Mouse (Mus musculus) MEL (cell line): ENCODE results near the gene Dnaja4. TPM values are rescaled to one million over a fixed set of nuclear protein-coding genes. Genes with fewer than 3 reads are reported as not detected.

Source experiments
- DNase-seq: peaks from one replicate; pipeline ENCODE4 v3.0.0; 2011; ENCODE audit warnings: low read depth, low spot score
- H3K27ac ChIP-seq: 2 replicates; pipeline ENCODE4 v1.5.1; 2012; ENCODE audit warnings: low read depth, mild to moderate bottlenecking, control low read depth, low read length, moderate library complexity; ENCODE audit not compliant: control insufficient read depth
- H3K27me3 ChIP-seq, 2 experiments: fragments of 150-350 bp in 1 of 2; sonication (generic) in 1 of 2; 2 replicates each; pipeline ENCODE4 v1.6.1; 2012; ENCODE audit warnings: low read length in 2 of 2, mild to moderate bottlenecking in 2 of 2, improper control_type of control experiment in 1 of 2, moderate library complexity in 1 of 2; ENCODE audit not compliant: insufficient read depth in 2 of 2, control insufficient read depth in 1 of 2
- H3K36me3 ChIP-seq, 2 experiments: 2 replicates each; pipeline ENCODE4 v1.6.1; 2012 to 2014; ENCODE audit warnings: low read length in 2 of 2, improper control_type of control experiment in 1 of 2, inconsistent platforms in 1 of 2, mild to moderate bottlenecking in 1 of 2; ENCODE audit not compliant: insufficient read depth in 2 of 2, control insufficient read depth in 1 of 2
- H3K4me1 ChIP-seq, 2 experiments: fragments of 150-350 bp in 1 of 2; sonication (generic) in 1 of 2; 2 replicates each; pipeline ENCODE4 v1.6.1; 2012; ENCODE audit warnings: low read length in 2 of 2, improper control_type of control experiment in 1 of 2, mild to moderate bottlenecking in 1 of 2; ENCODE audit not compliant: insufficient read depth in 2 of 2, control insufficient read depth in 1 of 2
- H3K4me3 ChIP-seq, 2 experiments: fragments of 150-350 bp in 1 of 2; sonication (generic) in 1 of 2; 2 replicates each; pipeline ENCODE4 v1.5.1; 2012; ENCODE audit warnings: low read depth in 2 of 2, low read length in 2 of 2, mild to moderate bottlenecking in 2 of 2, moderate library complexity in 2 of 2, control low read depth in 1 of 2, improper control_type of control experiment in 1 of 2; ENCODE audit not compliant: control insufficient read depth in 1 of 2, insufficient read depth in 1 of 2
- H3K79me2 ChIP-seq: 2 replicates; pipeline ENCODE4 v1.6.1; 2012; ENCODE audit warnings: mild to moderate bottlenecking, low read length, moderate library complexity; ENCODE audit not compliant: control insufficient read depth, poor library complexity, insufficient read depth
- H3K9ac ChIP-seq: 2 replicates; pipeline ENCODE4 v1.6.1; 2012; ENCODE audit warnings: low read depth, mild to moderate bottlenecking, control low read depth, low read length, moderate library complexity; ENCODE audit not compliant: control insufficient read depth, poor library complexity, severe bottlenecking
- H3K9me3 ChIP-seq: fragments of 150-350 bp; sonication (generic); replicated peaks from 2 replicates; pipeline ENCODE4 v1.6.1; 2012; ENCODE audit warnings: mild to moderate bottlenecking, low read length, improper control_type of control experiment, moderate library complexity; ENCODE audit not compliant: insufficient read depth
- EP300 ChIP-seq, 2 experiments: IDR thresholded peaks; 2 replicates each; pipeline ENCODE4 v1.6.1; 2011; ENCODE audit warnings: improper control_type of control experiment in 2 of 2, low read length in 2 of 2, low read depth in 1 of 2, mild to moderate bottlenecking in 1 of 2
- HCFC1 ChIP-seq: IDR thresholded peaks from 2 replicates; pipeline ENCODE4 v1.6.1; 2012; ENCODE audit warnings: low read depth, mild to moderate bottlenecking, inconsistent platforms, low read length, improper control_type of control experiment, moderate library complexity
- MAFK ChIP-seq: IDR thresholded peaks from 2 replicates; pipeline ENCODE4 v1.6.1; 2011; ENCODE audit warnings: low read depth, mild to moderate bottlenecking, low read length, improper control_type of control experiment, borderline replicate concordance
- MAX ChIP-seq: IDR thresholded peaks from 2 replicates; pipeline ENCODE4 v1.6.1; 2011; ENCODE audit warnings: low read length, improper control_type of control experiment
- MAZ ChIP-seq: IDR thresholded peaks from 2 replicates; pipeline ENCODE4 v1.6.1; 2012; ENCODE audit warnings: low read depth, mild to moderate bottlenecking, inconsistent platforms, low read length, improper control_type of control experiment
- MYB ChIP-seq: IDR thresholded peaks from 2 replicates; pipeline ENCODE4 v1.6.1; 2011; ENCODE audit warnings: mild to moderate bottlenecking, low read depth, low read length, improper control_type of control experiment
- POLR2A ChIP-seq, 2 experiments: IDR thresholded peaks; 2 replicates each; pipeline ENCODE4 v1.6.1; 2011 to 2012; ENCODE audit warnings: low read length in 2 of 2, mild to moderate bottlenecking in 2 of 2, control low read depth in 1 of 2, improper control_type of control experiment in 1 of 2, low read depth in 1 of 2, moderate library complexity in 1 of 2; ENCODE audit not compliant: control insufficient read depth in 1 of 2, insufficient read depth in 1 of 2, poor library complexity in 1 of 2
- SIN3A ChIP-seq: IDR thresholded peaks from 2 replicates; pipeline ENCODE4 v1.6.1; 2012; ENCODE audit warnings: low read length, improper control_type of control experiment, inconsistent platforms
- SMC3 ChIP-seq: IDR thresholded peaks from 2 replicates; pipeline ENCODE4 v1.6.1; 2011; ENCODE audit warnings: low read depth, low read length, improper control_type of control experiment
- USF1 ChIP-seq: IDR thresholded peaks from 2 replicates; pipeline ENCODE4 v1.6.1; 2014; ENCODE audit warnings: low read depth, mild to moderate bottlenecking, inconsistent platforms, low read length, improper control_type of control experiment, moderate library complexity
- USF2 ChIP-seq, 2 experiments: IDR thresholded peaks; 2 replicates each; pipeline ENCODE4 v1.6.1; 2011 to 2012; ENCODE audit warnings: improper control_type of control experiment in 2 of 2, low read length in 2 of 2, borderline replicate concordance in 1 of 2, inconsistent platforms in 1 of 2, low read depth in 1 of 2, mild to moderate bottlenecking in 1 of 2; ENCODE audit not compliant: insufficient read depth in 1 of 2
- ZMIZ1 ChIP-seq: IDR thresholded peaks from 2 replicates; pipeline ENCODE4 v1.6.1; 2012; ENCODE audit warnings: low read depth, mild to moderate bottlenecking, inconsistent platforms, low read length, improper control_type of control experiment, moderate library complexity
- polyA plus RNA-seq, 2 experiments: library from polyadenylated mRNA; stranded (reverse) in 1 of 2; unstranded in 1 of 2; fragments of >175 nt in 1 of 2; fragments of >200 nt in 1 of 2; gene quantifications; 2 replicates each; pipeline versions ENCODE4 v1.2.1 to v1.2.4; 2012; ENCODE audit warnings: low replicate concordance in 2 of 2, low read depth in 1 of 2; ENCODE audit not compliant: insufficient read length in 2 of 2, insufficient read depth in 1 of 2, missing spikeins in 1 of 2
- total RNA-seq: library from RNA; depleted of rRNA; stranded (reverse); fragments of 300-350 nt; gene quantifications from 2 replicates; pipeline ENCODE4 v1.2.3, GENCODE M21; 2012

Dnaja4 gene
- total and polyA plus RNA-seq, 3 experiments = 10.9 to 13.0 TPM; not detected in 1

DNA sequence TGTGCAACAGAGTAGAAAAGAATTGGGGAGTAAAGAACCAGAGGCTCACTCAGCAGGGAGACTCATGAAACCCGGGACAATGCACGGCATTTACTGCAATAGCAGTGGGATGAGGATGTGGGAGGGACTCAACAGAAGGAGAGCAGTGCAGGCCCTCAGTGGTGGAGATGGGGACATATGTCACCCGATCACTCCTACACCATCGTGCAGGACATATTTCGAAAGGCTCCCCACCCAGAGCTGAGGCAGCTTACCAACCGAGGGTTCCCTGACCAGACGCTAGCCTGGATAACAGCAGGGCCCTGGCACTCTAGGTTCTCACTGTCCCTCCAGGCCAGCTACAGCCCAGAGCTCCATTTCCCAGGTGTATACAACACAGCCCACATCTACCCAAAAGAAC lies 23.5 kb downstream of the Dnaja4 start:
- Histone ChIP-seq H3K36me3 (peaks cover 0 to 47% of the 10 kb centered on the region in 2 experiments; a peak in 2 of 4 replicates), H3K9ac (no peak overlapping the region), H3K27ac (no peak overlapping the region)
- DNase-seq = no peak
- TF ChIP-seq SIN3A (no peak), EP300 (IDR thresholded peaks at IDR 0.05; ENCODE audit: low read depth in 1 of 2, low read length in 2 of 2) (no peak), MAFK (no peak), MAZ (no peak)
- TF ChIP-seq, all 39 proteins: peak for 0
- H3K79me2 ChIP-seq = no peaks in the 10 kb centered on the region
- H3K27me3 ChIP-seq = no peaks in the 10 kb centered on the region
- H3K9me3 ChIP-seq = no peaks in the 10 kb centered on the region
- no peaks in the 10 kb centered on the region for H3K4me1 ChIP-seq
- no peak overlapping the region for H3K4me3 ChIP-seq

- Histone ChIP-seq H3K27me3 (no peaks in the 10 kb centered on the region), H3K27ac (no peak overlapping the region)
- TF ChIP-seq SMC3 (no peak), POLR2A (IDR thresholded peaks at IDR 0.05; ENCODE audit: control insufficient read depth in 1 of 2, insufficient read depth in 1 of 2, low read depth in 1 of 2, low read length in 2 of 2, poor library complexity in 1 of 2) (no peak), ZMIZ1 (no peak), MYB (no peak), HCFC1 (no peak), MAFK (no peak), USF2 (IDR thresholded peaks at IDR 0.05; ENCODE audit: borderline replicate concordance in 1 of 2, insufficient read depth in 1 of 2, low read depth in 1 of 2, low read length in 2 of 2) (no peak), MAX (no peak), USF1 (no peak)
Measured at GRCm38 (mm10) chr9:54722596-54722995, 23.9 kb downstream of the Dnaja4 start.

DNA sequence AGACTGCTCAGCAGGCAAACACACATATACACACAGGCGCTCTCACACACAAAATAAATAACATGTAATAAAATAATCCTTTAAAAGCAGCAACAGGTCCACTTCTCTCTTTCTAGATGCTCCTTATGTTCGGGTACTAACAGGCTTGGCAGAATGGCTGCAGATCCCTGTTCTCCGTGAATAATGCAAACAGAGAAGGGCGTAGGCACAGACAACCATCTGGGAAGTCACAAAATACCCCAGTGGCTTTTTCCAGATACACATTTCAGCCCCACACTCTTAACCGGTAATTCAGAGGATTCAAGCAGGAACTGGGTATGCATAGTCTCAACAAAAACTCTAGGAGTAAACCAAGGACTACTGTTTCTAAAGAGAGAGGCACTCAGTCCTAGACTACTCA lies 27.6 kb downstream of the Dnaja4 start:
- no peak overlapping the region for H3K9ac ChIP-seq
- no peaks in the 10 kb centered on the region for H3K4me1 ChIP-seq
- DNase-seq = no peak
- no peaks in the 10 kb centered on the region for H3K9me3 ChIP-seq
- peaks cover 0 to 45% of the 10 kb centered on the region in 2 experiments; a peak in 2 of 4 replicates for H3K36me3 ChIP-seq
- H3K27ac ChIP-seq = no peak overlapping the region
- H3K4me3 ChIP-seq = no peak overlapping the region
- H3K79me2 ChIP-seq = peaks cover 6% of the 10 kb centered on the region
- H3K27me3 ChIP-seq = no peaks in the 10 kb centered on the region
- TF ChIP-seq HCFC1 = no peak

More at GRCm38 (mm10) chr9:54722596-54722995, 23.9 kb downstream of the Dnaja4 start:
- Histone ChIP-seq H3K79me2 (no peaks in the 10 kb centered on the region), H3K9ac (no peak overlapping the region), H3K4me3 (no peak overlapping the region), H3K4me1 (no peaks in the 10 kb centered on the region), H3K36me3 (peaks cover 0 to 49% of the 10 kb centered on the region in 2 experiments; a peak in 2 of 4 replicates), H3K9me3 (no peaks in the 10 kb centered on the region)
- no peak for DNase-seq
